Mouse (Mus musculus) cortical plate, adult 2 months (tissue): ENCODE measurements at regions not wholly inside any gene's neighbourhood (a gene's known extent, or its start where the extent isn't known, plus 50 kb on each side); places are given as distances from the start of the nearest gene placed in this dataset.

Experiments
- CTCF ChIP-seq: fragments of 200-500 bp; IDR thresholded peaks from 2 replicates; pipeline ENCODE4 v1.5.1; 2011; ENCODE audit warnings: mild to moderate bottlenecking, control low read depth, low read length; ENCODE audit not compliant: insufficient read depth; ENCODE audit errors: extremely low read depth
- POLR2A ChIP-seq: fragments of 200-500 bp; IDR thresholded peaks from 2 replicates; pipeline ENCODE4 v1.6.1; 2011; ENCODE audit warnings: mild to moderate bottlenecking, low read length, control low read depth; ENCODE audit not compliant: insufficient read depth; ENCODE audit errors: extremely low read depth

DNA sequence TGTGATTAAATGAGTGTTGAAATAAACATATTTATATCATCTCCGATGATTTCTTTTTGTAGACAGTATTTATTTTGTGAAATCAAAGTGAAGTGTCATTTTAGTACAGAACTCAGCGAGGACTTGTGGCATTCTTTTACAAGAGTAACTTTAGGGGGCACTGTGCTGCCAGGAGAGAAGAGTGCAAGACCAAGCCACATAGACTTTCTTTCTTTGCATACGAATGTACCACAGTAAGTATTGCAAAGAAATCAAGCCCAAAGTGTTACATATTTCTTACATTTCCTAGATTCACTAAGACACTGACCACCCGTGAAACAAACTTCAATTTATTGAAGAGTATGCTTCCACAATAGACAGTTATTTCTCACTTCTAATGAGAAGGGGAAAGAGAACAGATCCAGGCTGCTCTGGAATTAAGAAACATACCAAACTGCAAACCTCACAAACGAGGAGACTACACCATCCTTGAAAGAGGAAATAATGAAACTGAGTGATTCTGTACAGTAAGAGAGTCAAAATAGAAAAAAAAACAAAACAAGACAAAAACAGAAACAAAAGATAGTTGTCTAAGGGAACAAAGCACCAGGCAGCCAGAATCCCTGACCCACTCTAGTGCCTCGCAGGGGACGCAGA, 847.8 kb upstream of the Epha7 start:
- peak; percentile 58 for TF ChIP-seq CTCF
- no peak for TF ChIP-seq POLR2A
